In genomic region chr12:79679941-79680697, GRCm38 (mm10) we compare ENCODE assay signal across 9 mouse cellular contexts.
DNase-seq lines count a peak whose midpoint lies in the region; ATAC-seq lines count a peak whose summit lies in the region.
"Had no signal": no experiment of that assay in that cellular context is flagged by ENCODE, and none has a peak within 500 bp of the region (broad histone marks: within the 10 kb centered on the region; RNA-seq: fewer than 3 reads in every experiment).

No protein-coding gene starts in this region.

- peak; percentile 33 for DNase-seq in kidney, adult 11 months
- no peak for DNase-seq in kidney, postnatal 10 days
- DNase-seq in forebrain, embryonic 11.5 days (ENCODE audit: low spot score): no peak
- DNase-seq in midbrain, embryonic 14.5 days: peak; percentile 62
- DNase-seq in thymus, postnatal 0 days (ENCODE audit: low spot score): no peak
- DNase-seq in adrenal gland, postnatal 36 days: no peak

- 70% methylated on average over 9 of the region's 9 CpGs for WGBS in forebrain, embryonic 11.5 days
- WGBS in hindbrain, embryonic 16.5 days: 47% methylated on average over 9 of the region's 9 CpGs
- 66% methylated on average over 9 of the region's 9 CpGs for WGBS in midbrain, embryonic 14.5 days

- H3K4me1 ChIP-seq in forebrain, embryonic 11.5 days (replicated peaks; ENCODE audit: control insufficient read depth, insufficient read depth, low read length): peaks cover 10% of the 10 kb centered on the region
- H3K4me1 ChIP-seq in hindbrain, embryonic 16.5 days (ENCODE audit: control insufficient read depth, insufficient read depth, low read depth, low read length): no peaks in the 10 kb centered on the region
- 0 out of 2 replicates have a peak, but pooled peaks cover 6% of the 10 kb centered on the region for H3K4me1 ChIP-seq in midbrain, embryonic 14.5 days (ENCODE audit: control insufficient read depth, insufficient read depth, low read length)

- H3K27me3 ChIP-seq in forebrain, embryonic 11.5 days (ENCODE audit: control insufficient read depth, insufficient read depth, low read length): no peaks in the 10 kb centered on the region
- no peaks in the 10 kb centered on the region for H3K27me3 ChIP-seq in hindbrain, embryonic 16.5 days (replicated peaks; ENCODE audit: control insufficient read depth, insufficient read depth, low read length)
- no peaks in the 10 kb centered on the region for H3K27me3 ChIP-seq in midbrain, embryonic 14.5 days (ENCODE audit: control insufficient read depth, insufficient read depth, low read length)

- H3K27ac ChIP-seq in forebrain, embryonic 11.5 days (ENCODE audit: low read depth, low read length): peak overlapping the region; percentile 25
- H3K27ac ChIP-seq in hindbrain, embryonic 16.5 days (ENCODE audit: low read depth, low read length): peak overlapping the region; percentile 55
- peak overlapping the region; percentile 60 for H3K27ac ChIP-seq in midbrain, embryonic 14.5 days (replicated peaks; ENCODE audit: low read depth, low read length)

- H3K9ac ChIP-seq in forebrain, embryonic 11.5 days (ENCODE audit: low read length): no peak overlapping the region
- H3K9ac ChIP-seq in hindbrain, embryonic 16.5 days (ENCODE audit: low read depth, low read length): no peak overlapping the region
- H3K9ac ChIP-seq in midbrain, embryonic 14.5 days (replicated peaks; ENCODE audit: low read length): no peak overlapping the region

- no peak overlapping the region for H3K4me3 ChIP-seq in forebrain, embryonic 11.5 days (ENCODE audit: low read depth, low read length)
- H3K4me3 ChIP-seq in hindbrain, embryonic 16.5 days (ENCODE audit: low read length): no peak overlapping the region
- no peak overlapping the region for H3K4me3 ChIP-seq in midbrain, embryonic 14.5 days (replicated peaks; ENCODE audit: low read depth, low read length)

- no peak overlapping the region for H3K4me2 ChIP-seq in forebrain, embryonic 11.5 days (ENCODE audit: low read depth, low read length, severe bottlenecking)
- no peak overlapping the region for H3K4me2 ChIP-seq in hindbrain, embryonic 16.5 days (ENCODE audit: low read length)
- H3K4me2 ChIP-seq in midbrain, embryonic 14.5 days (ENCODE audit: low read length): no peak overlapping the region

- ATAC-seq in forebrain, embryonic 11.5 days (replicated peaks; ENCODE audit: low FRiP score): no peak
- peak; percentile 97 for ATAC-seq in hindbrain, embryonic 16.5 days
- peak; percentile 57; the same call in 1 of the 2 replicates for ATAC-seq in midbrain, embryonic 14.5 days (ENCODE audit: low FRiP score, low TSS enrichment)
- ATAC-seq in inflammation-experienced regulatory T-cells, adult 6 months: no peak

- no peaks in the 10 kb centered on the region for H3K9me3 ChIP-seq in forebrain, embryonic 11.5 days (ENCODE audit: control insufficient read depth, low read length)
- no peaks in the 10 kb centered on the region for H3K9me3 ChIP-seq in hindbrain, embryonic 16.5 days (ENCODE audit: control insufficient read depth, low read length)
- H3K9me3 ChIP-seq in midbrain, embryonic 14.5 days (ENCODE audit: control insufficient read depth, low read length): no peaks in the 10 kb centered on the region
- H3K9me3 ChIP-seq: G1E had no signal

- H3K36me3 ChIP-seq in forebrain, embryonic 11.5 days (ENCODE audit: control insufficient read depth, insufficient read depth, low read length): no peaks in the 10 kb centered on the region
- no peaks in the 10 kb centered on the region for H3K36me3 ChIP-seq in hindbrain, embryonic 16.5 days (ENCODE audit: control insufficient read depth, insufficient read depth, low read length)
- no peaks in the 10 kb centered on the region for H3K36me3 ChIP-seq in midbrain, embryonic 14.5 days (ENCODE audit: control insufficient read depth, insufficient read depth, low read length)

Comparison
In these comparisons a context has a peak if more than half of its experiments do, and no peak if none do; other contexts are left out.
1. DNase-seq: peak in kidney, adult 11 months (single experiment) and midbrain, embryonic 14.5 days (single experiment); none in kidney, postnatal 10 days (single experiment), forebrain, embryonic 11.5 days (single experiment), thymus, postnatal 0 days (single experiment) and adrenal gland, postnatal 36 days (0 of 2).
2. ATAC-seq: peak in hindbrain, embryonic 16.5 days (single experiment) and midbrain, embryonic 14.5 days (single experiment); none in forebrain, embryonic 11.5 days (single experiment) and inflammation-experienced regulatory T-cells, adult 6 months (single experiment).
3. Peak in every context shown above with its lines, with median percentiles within 50 percentile points of each other: H3K27ac ChIP-seq.